ENCODE assay signal across 9 mouse cellular contexts in the genomic region with DNA sequence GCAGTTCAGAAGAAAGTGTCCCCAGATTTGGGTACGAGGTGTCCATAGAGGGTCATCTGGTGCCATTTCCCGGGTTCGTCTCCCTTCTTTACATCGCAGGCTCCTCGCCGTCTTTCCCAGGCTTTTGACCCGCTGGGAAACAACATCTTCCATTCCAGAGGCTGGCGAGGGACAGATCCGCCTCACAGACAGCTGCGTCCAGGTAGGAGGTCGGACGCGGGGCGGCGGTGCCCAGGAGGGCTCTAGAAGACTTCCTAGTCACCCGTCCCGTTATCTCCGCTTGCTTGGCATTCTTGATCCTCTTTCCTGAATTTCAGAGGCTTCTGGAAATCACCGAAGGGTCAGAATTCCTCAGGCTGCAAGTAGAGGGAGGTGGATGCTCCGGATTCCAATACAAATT. TPM values are rescaled to one million over a fixed set of nuclear protein-coding genes. Genes with fewer than 3 reads are reported as not detected.
DNase-seq lines count a peak whose midpoint lies in the region; ATAC-seq lines count a peak whose summit lies in the region.
"Had no signal": no experiment of that assay in that cellular context is flagged by ENCODE, and none has a peak within 500 bp of the region (broad histone marks: within the 10 kb centered on the region; RNA-seq: fewer than 3 reads in every experiment).

No protein-coding gene starts in this region.

- DNase-seq in heart, postnatal 25 days (ENCODE audit: low spot score): no peak
- peak; percentile 38 for DNase-seq in 3T3-L1 (ENCODE audit: low read depth, low spot score)
- DNase-seq in embryonic facial prominence, embryonic 14.5 days (ENCODE audit: low spot score): peak; percentile 10
- DNase-seq in limb, embryonic 11.5 days (ENCODE audit: low spot score): no peak
- DNase-seq in layer of hippocampus, adult 8-10 months (ENCODE audit: low spot score in 2 of 2): no peak
- no peak for DNase-seq in spleen, postnatal 4 days (ENCODE audit: low spot score in 2 of 2)

- intact Hi-C loops in heart, postnatal 25 days (cut with DNase I): no loop called here

- H3K36me3 ChIP-seq in heart, embryonic 12.5 days: 0 out of 2 replicates have a peak, but pooled peaks cover 15% of the 10 kb centered on the region
- H3K36me3 ChIP-seq in embryonic facial prominence, embryonic 14.5 days (ENCODE audit: control insufficient read depth, insufficient read depth, low read length): peaks cover 13% of the 10 kb centered on the region; the same call in 1 of the 2 replicates
- H3K36me3 ChIP-seq in limb, embryonic 11.5 days (ENCODE audit: control insufficient read depth, insufficient read depth, low read length): no peaks in the 10 kb centered on the region; the same call in 1 of the 2 replicates
- H3K36me3 ChIP-seq in neural tube, embryonic 14.5 days (ENCODE audit: control insufficient read depth, insufficient read depth, low read length): no peaks in the 10 kb centered on the region

- WGBS in heart, embryonic 12.5 days: under 1% methylated on average over 20 of the region's 20 CpGs
- WGBS in embryonic facial prominence, embryonic 14.5 days: 2% methylated on average over 20 of the region's 20 CpGs
- WGBS in limb, embryonic 11.5 days: 1% methylated on average over 20 of the region's 20 CpGs
- under 1% methylated on average over 20 of the region's 20 CpGs for WGBS in neural tube, embryonic 14.5 days

- ATAC-seq in heart, embryonic 12.5 days (ENCODE audit: insufficient number of reproducible peaks, low FRiP score): no peak; the same call in 1 of the 2 replicates
- no peak for ATAC-seq in embryonic facial prominence, embryonic 14.5 days (ENCODE audit: low read depth)
- ATAC-seq in limb, embryonic 11.5 days (ENCODE audit: insufficient number of reproducible peaks, low FRiP score, low TSS enrichment, low read depth): no peak
- peak; percentile 4; the same call in 1 of the 2 replicates for ATAC-seq in neural tube, embryonic 14.5 days (ENCODE audit: low read depth)

- peak overlapping the region; percentile 63 for H3K27ac ChIP-seq in heart, embryonic 12.5 days (ENCODE audit: poor library complexity, severe bottlenecking)
- peak overlapping the region; percentile 61 for H3K27ac ChIP-seq in embryonic facial prominence, embryonic 14.5 days (replicated peaks; ENCODE audit: low read depth, low read length)
- H3K27ac ChIP-seq in limb, embryonic 11.5 days (replicated peaks; ENCODE audit: low read depth, low read length): no peak overlapping the region
- H3K27ac ChIP-seq in neural tube, embryonic 14.5 days (ENCODE audit: low read depth, low read length): peak overlapping the region; percentile 69

- H3K9me3 ChIP-seq in heart, embryonic 12.5 days (replicated peaks): no peaks in the 10 kb centered on the region
- no peaks in the 10 kb centered on the region for H3K9me3 ChIP-seq in embryonic facial prominence, embryonic 14.5 days (ENCODE audit: control insufficient read depth, low read length)
- no peaks in the 10 kb centered on the region for H3K9me3 ChIP-seq in limb, embryonic 11.5 days (ENCODE audit: control insufficient read depth, low read length)
- no peaks in the 10 kb centered on the region for H3K9me3 ChIP-seq in neural tube, embryonic 14.5 days (ENCODE audit: control insufficient read depth, low read length)

- H3K4me2 ChIP-seq in heart, embryonic 12.5 days: peak overlapping the region; percentile 69
- peak overlapping the region; percentile 88 for H3K4me2 ChIP-seq in embryonic facial prominence, embryonic 14.5 days (ENCODE audit: low read depth, low read length)
- peak overlapping the region; percentile 60 for H3K4me2 ChIP-seq in limb, embryonic 11.5 days (ENCODE audit: low read depth, severe bottlenecking)
- peak overlapping the region; percentile 90 for H3K4me2 ChIP-seq in neural tube, embryonic 14.5 days (ENCODE audit: low read depth, low read length)

- peak overlapping the region; percentile 83 for H3K4me3 ChIP-seq in heart, embryonic 12.5 days
- peak overlapping the region; percentile 55 for H3K4me3 ChIP-seq in embryonic facial prominence, embryonic 14.5 days (ENCODE audit: low read depth, low read length)
- peak overlapping the region; percentile 48 for H3K4me3 ChIP-seq in limb, embryonic 11.5 days (ENCODE audit: low read depth, low read length)
- H3K4me3 ChIP-seq in neural tube, embryonic 14.5 days (ENCODE audit: low read depth, low read length): peak overlapping the region; percentile 69

- no peaks in the 10 kb centered on the region for H3K27me3 ChIP-seq in heart, embryonic 12.5 days (replicated peaks)
- no peaks in the 10 kb centered on the region for H3K27me3 ChIP-seq in embryonic facial prominence, embryonic 14.5 days (replicated peaks; ENCODE audit: control insufficient read depth, insufficient read depth, low read length)
- H3K27me3 ChIP-seq in limb, embryonic 11.5 days (ENCODE audit: control insufficient read depth, insufficient read depth, low read length): no peaks in the 10 kb centered on the region
- H3K27me3 ChIP-seq in neural tube, embryonic 14.5 days (ENCODE audit: control insufficient read depth, insufficient read depth, low read length): no peaks in the 10 kb centered on the region
- H3K27me3 ChIP-seq: Patski had no signal

- H3K9ac ChIP-seq in heart, embryonic 12.5 days: peak overlapping the region; percentile 86
- H3K9ac ChIP-seq in embryonic facial prominence, embryonic 14.5 days (ENCODE audit: low read depth, low read length): peak overlapping the region; percentile 83
- peak overlapping the region; percentile 72 for H3K9ac ChIP-seq in limb, embryonic 11.5 days (ENCODE audit: low read length)
- peak overlapping the region; percentile 73 for H3K9ac ChIP-seq in neural tube, embryonic 14.5 days (replicated peaks; ENCODE audit: low read depth, low read length)

- H3K4me1 ChIP-seq in heart, embryonic 12.5 days (replicated peaks): peaks cover 16% of the 10 kb centered on the region
- H3K4me1 ChIP-seq in embryonic facial prominence, embryonic 14.5 days (ENCODE audit: control insufficient read depth, insufficient read depth, low read length): peaks cover 18% of the 10 kb centered on the region
- H3K4me1 ChIP-seq in limb, embryonic 11.5 days (ENCODE audit: control insufficient read depth, insufficient read depth, low read length): no peaks in the 10 kb centered on the region; the same call in 1 of the 2 replicates
- peaks cover 15% of the 10 kb centered on the region for H3K4me1 ChIP-seq in neural tube, embryonic 14.5 days (ENCODE audit: control insufficient read depth, insufficient read depth, low read length)

RNA-seq across cellular contexts. Expression of gene Isca2, which starts 0.4 kb away (rescaled TPM):
- 127 and 137 TPM in 2 replicates for polyA plus RNA-seq in heart, embryonic 12.5 days (2016; fragmentation: Nextera tagmentation; extraction: Ambion mirVana)
- total RNA-seq in heart, postnatal 25 days (2021): 10 to 100 TPM; 80.0 to 84.7 TPM
- 123 and 130 TPM in 2 replicates for polyA plus RNA-seq in embryonic facial prominence, embryonic 14.5 days (2014; fragmentation: Nextera tagmentation; extraction: Ambion mirVana)
- polyA plus RNA-seq in limb, embryonic 11.5 days (2014; fragmentation: Nextera tagmentation; extraction: Ambion mirVana): 121 and 123 TPM in 2 replicates
- 137 and 146 TPM in 2 replicates for polyA plus RNA-seq in neural tube, embryonic 14.5 days (2014; fragmentation: Nextera tagmentation; extraction: Ambion mirVana)
- 10 to 100 TPM; 52.3 to 58.0 (median 57.2) TPM for total RNA-seq in layer of hippocampus, adult 8-10 months (2022)

RNA-seq across cellular contexts. Expression of gene Npc2, which starts 0.5 kb away (rescaled TPM):
- 55.0 and 56.5 TPM in 2 replicates for polyA plus RNA-seq in heart, embryonic 12.5 days (2016; fragmentation: Nextera tagmentation; extraction: Ambion mirVana)
- 10 to 100 TPM; 25.7 to 30.4 TPM for total RNA-seq in heart, postnatal 25 days (2021)
- 63.8 and 65.7 TPM in 2 replicates for polyA plus RNA-seq in embryonic facial prominence, embryonic 14.5 days (2014; fragmentation: Nextera tagmentation; extraction: Ambion mirVana)
- polyA plus RNA-seq in limb, embryonic 11.5 days (2014; fragmentation: Nextera tagmentation; extraction: Ambion mirVana): 62.4 and 63.5 TPM in 2 replicates
- polyA plus RNA-seq in neural tube, embryonic 14.5 days (2014; fragmentation: Nextera tagmentation; extraction: Ambion mirVana): 46.8 and 57.8 TPM in 2 replicates
- 10 to 100 TPM; 26.0 to 80.4 (median 46.4) TPM for total RNA-seq in layer of hippocampus, adult 8-10 months (2022)

Comparison
In these comparisons a context has a peak if more than half of its experiments do, and no peak if none do; other contexts are left out.
1. DNase-seq: peak in 3T3-L1 (single experiment) and embryonic facial prominence, embryonic 14.5 days (single experiment); none in heart, postnatal 25 days (single experiment), limb, embryonic 11.5 days (single experiment), layer of hippocampus, adult 8-10 months (0 of 2) and spleen, postnatal 4 days (0 of 2).
2. Peak in every context shown above with its lines, with median percentiles within 50 percentile points of each other: H3K4me2 ChIP-seq, H3K4me3 ChIP-seq and H3K9ac ChIP-seq.